Mouse (Mus musculus) erythroblast, embryonic 14.5 days (primary cell): ENCODE results near the gene Tspyl3.

ENCODE experiments used
- GATA1 ChIP-seq: IDR thresholded peaks from 2 replicates; pipeline ENCODE4 v1.6.1; 2012; ENCODE audit warnings: low read length, inconsistent platforms, mixed read lengths
- TAL1 ChIP-seq: IDR thresholded peaks from 3 replicates; pipeline ENCODE4 v1.6.1; 2012; ENCODE audit warnings: low read length, inconsistent platforms, mixed read lengths

DNA sequence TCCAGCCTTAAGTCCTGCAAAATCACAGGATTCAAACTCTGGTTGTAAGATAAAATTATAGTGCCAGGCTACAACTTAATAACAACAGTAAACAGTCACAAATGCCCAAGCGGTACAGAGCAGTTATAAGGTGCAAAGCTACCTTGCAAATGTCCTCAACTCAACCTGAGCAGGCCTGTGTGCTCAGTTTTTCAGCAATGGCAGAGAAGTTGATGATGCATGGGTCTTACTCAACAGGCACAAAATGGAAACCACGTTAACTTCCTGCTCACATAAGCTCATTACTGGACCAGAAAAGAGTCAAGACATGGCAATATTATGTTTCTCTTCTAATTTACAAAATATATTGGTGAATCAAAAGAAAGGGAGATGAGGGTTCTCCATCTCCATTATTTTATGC lies 2.7 kb downstream of the Tspyl3 start:
- no peak for TF ChIP-seq GATA1
- no peak for TF ChIP-seq TAL1
